Mouse (Mus musculus): ENCODE data around the gene Amz1.

Amz1 gene

DNA sequence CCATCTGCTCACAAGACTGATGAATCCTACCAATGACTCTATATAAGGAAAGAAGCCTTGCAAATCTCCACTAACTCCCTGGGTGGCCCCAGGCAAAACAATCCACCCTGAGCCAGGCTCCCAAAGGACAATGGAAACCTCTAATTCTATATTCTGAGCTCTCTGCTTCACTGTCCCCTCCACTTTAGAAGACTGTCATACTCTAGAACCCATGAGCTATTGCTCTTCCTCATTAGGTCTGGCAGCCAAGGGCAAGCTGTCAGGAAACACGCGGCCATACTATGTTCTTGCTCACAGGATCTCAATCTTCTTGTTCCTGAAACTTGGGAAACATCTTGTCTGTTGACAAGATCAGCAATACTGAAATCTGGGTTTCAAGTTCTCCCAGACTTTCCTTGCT, 82.3 kb downstream of the Amz1 start:
- DNase-seq (ENCODE audit: low spot score) = no peak

DNA sequence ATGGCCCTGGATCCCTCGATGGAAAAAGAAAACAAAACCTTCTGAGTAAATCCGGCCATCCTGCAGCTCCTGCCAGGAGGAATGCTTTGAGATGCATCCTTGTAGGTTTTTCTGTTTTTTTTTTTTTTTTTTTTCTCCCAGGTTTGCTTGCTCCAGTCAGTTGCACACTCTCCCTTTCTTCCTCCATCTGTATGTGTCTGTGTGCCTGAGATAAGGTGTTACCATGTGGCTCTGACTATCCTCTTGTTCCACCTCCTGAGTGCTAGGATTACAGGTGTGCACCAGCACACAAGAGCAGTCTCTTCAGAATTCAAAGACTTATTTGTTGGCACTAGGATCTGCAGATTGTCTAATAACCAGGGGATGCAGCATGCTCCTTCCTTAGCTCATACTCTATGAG, 83.0 kb downstream of the Amz1 start:
- DNase-seq (ENCODE audit: low spot score) = no peak
